Mouse (Mus musculus): Measurements from ENCODE around the gene Ifit2. TPM values are rescaled to one million over a fixed set of nuclear protein-coding genes. Genes with fewer than 3 reads are reported as not detected.

Gene Ifit2
- total RNA-seq, 1 experiment, result 1.7 TPM

GRCm38 (mm10) chr19:34546211-34546610 is 4.3 kb upstream of the Ifit2 start:
- no peak for TF ChIP-seq HCFC1 (IDR thresholded peaks at IDR 0.05; ENCODE audit: borderline replicate concordance, insufficient read depth, low read length)
- no peak for TF ChIP-seq ZNF384 (IDR thresholded peaks at IDR 0.05; ENCODE audit: low read depth, low read length)
- no peak for TF ChIP-seq CHD2 (IDR thresholded peaks at IDR 0.05; ENCODE audit: low read depth, low read length)
- TF ChIP-seq ZC3H11A (IDR thresholded peaks at IDR 0.05; ENCODE audit: borderline replicate concordance, low read depth, low read length), result no peak
- no peak for TF ChIP-seq MAFK (IDR thresholded peaks at IDR 0.05; ENCODE audit: insufficient read depth, low read depth, low read length)
- no peaks in the 10 kb centered on the region for H3K9me3 ChIP-seq (ENCODE audit: control insufficient read depth, insufficient read depth, low read depth, low read length)
- in situ Hi-C loops (cut with MboI; ENCODE audit: low sequenced_read_pairs in 2 of 2, unreplicated experiment in 2 of 2), result no loop called here
- no peaks in the 10 kb centered on the region for H3K36me3 ChIP-seq (ENCODE audit: control insufficient read depth, insufficient read depth, low read length, poor library complexity, severe bottlenecking)
- H3K4me3 ChIP-seq (ENCODE audit: insufficient read depth in 1 of 2, low read depth in 1 of 2, low read length in 2 of 2, poor library complexity in 1 of 2, severe bottlenecking in 1 of 2), result no peak overlapping the region
- no peak overlapping the region for H3K9ac ChIP-seq (ENCODE audit: insufficient read depth, low read depth, low read length, poor library complexity, severe bottlenecking)
- no peaks in the 10 kb centered on the region for H3K4me1 ChIP-seq (ENCODE audit: control insufficient read depth in 2 of 2, insufficient read depth in 2 of 2, low read length in 2 of 2, poor library complexity in 1 of 2)
- no peak for DNase-seq (ENCODE audit: low read depth, low spot score)
- H3K27ac ChIP-seq (ENCODE audit: insufficient read depth, low read depth, low read length, poor library complexity, severe bottlenecking), result no peak overlapping the region

- H3K9ac ChIP-seq (ENCODE audit: insufficient read depth, low read depth, low read length, poor library complexity, severe bottlenecking), result no peak overlapping the region
- TF ChIP-seq ZNF384 (IDR thresholded peaks at IDR 0.05; ENCODE audit: low read depth, low read length) (no peak), ZC3H11A (IDR thresholded peaks at IDR 0.05; ENCODE audit: borderline replicate concordance, low read depth, low read length) (peak; percentile 65), MAFK (IDR thresholded peaks at IDR 0.05; ENCODE audit: insufficient read depth, low read depth, low read length) (no peak), HCFC1 (IDR thresholded peaks at IDR 0.05; ENCODE audit: borderline replicate concordance, insufficient read depth, low read length) (no peak), CHD2 (IDR thresholded peaks at IDR 0.05; ENCODE audit: low read depth, low read length) (no peak)
- H3K27ac ChIP-seq (ENCODE audit: insufficient read depth, low read depth, low read length, poor library complexity, severe bottlenecking), result no peak overlapping the region
- no peaks in the 10 kb centered on the region for H3K9me3 ChIP-seq (ENCODE audit: control insufficient read depth, insufficient read depth, low read depth, low read length)
- H3K4me1 ChIP-seq (ENCODE audit: control insufficient read depth in 2 of 2, insufficient read depth in 2 of 2, low read length in 2 of 2, poor library complexity in 1 of 2), result no peaks in the 10 kb centered on the region
- DNase-seq (ENCODE audit: low read depth, low spot score), result peak; percentile 66
- H3K36me3 ChIP-seq (ENCODE audit: control insufficient read depth, insufficient read depth, low read length, poor library complexity, severe bottlenecking), result no peaks in the 10 kb centered on the region
- H3K4me3 ChIP-seq (ENCODE audit: insufficient read depth in 1 of 2, low read depth in 1 of 2, low read length in 2 of 2, poor library complexity in 1 of 2, severe bottlenecking in 1 of 2), result no peak overlapping the region
- in situ Hi-C loops (cut with MboI; ENCODE audit: low sequenced_read_pairs in 2 of 2, unreplicated experiment in 2 of 2), result no loop called here
These were observed 2.5 kb upstream of the Ifit2 start for GRCm38 (mm10) chr19:34547976-34548375.

GRCm38 (mm10) chr19:34550205-34550533 is 325 bp upstream of the Ifit2 start:
- Histone ChIP-seq H3K4me3 (ENCODE audit: insufficient read depth in 1 of 2, low read depth in 1 of 2, low read length in 2 of 2, poor library complexity in 1 of 2, severe bottlenecking in 1 of 2) (peak overlapping the region in 1 of 2 experiments; percentile 83; a peak in 2 of 4 replicates), H3K9ac (ENCODE audit: insufficient read depth, low read depth, low read length, poor library complexity, severe bottlenecking) (no peak overlapping the region), H3K36me3 (ENCODE audit: control insufficient read depth, insufficient read depth, low read length, poor library complexity, severe bottlenecking) (no peaks in the 10 kb centered on the region), H3K27ac (ENCODE audit: insufficient read depth, low read depth, low read length, poor library complexity, severe bottlenecking) (no peak overlapping the region), H3K9me3 (ENCODE audit: control insufficient read depth, insufficient read depth, low read depth, low read length) (no peaks in the 10 kb centered on the region), H3K4me1 (ENCODE audit: control insufficient read depth in 2 of 2, insufficient read depth in 2 of 2, low read length in 2 of 2, poor library complexity in 1 of 2) (no peaks in the 10 kb centered on the region)
- TF ChIP-seq ZC3H11A (IDR thresholded peaks at IDR 0.05; ENCODE audit: borderline replicate concordance, low read depth, low read length) (no peak), CHD2 (IDR thresholded peaks at IDR 0.05; ENCODE audit: low read depth, low read length) (no peak), HCFC1 (IDR thresholded peaks at IDR 0.05; ENCODE audit: borderline replicate concordance, insufficient read depth, low read length) (no peak), MAFK (IDR thresholded peaks at IDR 0.05; ENCODE audit: insufficient read depth, low read depth, low read length) (no peak), ZNF384 (IDR thresholded peaks at IDR 0.05; ENCODE audit: low read depth, low read length) (no peak)
- no peak for DNase-seq (ENCODE audit: low read depth, low spot score)
- in situ Hi-C loops (cut with MboI; ENCODE audit: low sequenced_read_pairs in 2 of 2, unreplicated experiment in 2 of 2), result no loop called here

GRCm38 (mm10) chr19:34551981-34552380 is 1.5 kb downstream of the Ifit2 start:
- no peak for DNase-seq (ENCODE audit: low read depth, low spot score)
- Histone ChIP-seq H3K27ac (ENCODE audit: insufficient read depth, low read depth, low read length, poor library complexity, severe bottlenecking) (no peak overlapping the region), H3K9ac (ENCODE audit: insufficient read depth, low read depth, low read length, poor library complexity, severe bottlenecking) (no peak overlapping the region), H3K9me3 (ENCODE audit: control insufficient read depth, insufficient read depth, low read depth, low read length) (no peaks in the 10 kb centered on the region), H3K4me1 (ENCODE audit: control insufficient read depth in 2 of 2, insufficient read depth in 2 of 2, low read length in 2 of 2, poor library complexity in 1 of 2) (no peaks in the 10 kb centered on the region), H3K36me3 (ENCODE audit: control insufficient read depth, insufficient read depth, low read length, poor library complexity, severe bottlenecking) (no peaks in the 10 kb centered on the region), H3K4me3 (ENCODE audit: insufficient read depth in 1 of 2, low read depth in 1 of 2, low read length in 2 of 2, poor library complexity in 1 of 2, severe bottlenecking in 1 of 2) (no peak overlapping the region)
- TF ChIP-seq ZC3H11A (IDR thresholded peaks at IDR 0.05; ENCODE audit: borderline replicate concordance, low read depth, low read length) (no peak), ZNF384 (IDR thresholded peaks at IDR 0.05; ENCODE audit: low read depth, low read length) (no peak), CHD2 (IDR thresholded peaks at IDR 0.05; ENCODE audit: low read depth, low read length) (no peak), HCFC1 (IDR thresholded peaks at IDR 0.05; ENCODE audit: borderline replicate concordance, insufficient read depth, low read length) (no peak), MAFK (IDR thresholded peaks at IDR 0.05; ENCODE audit: insufficient read depth, low read depth, low read length) (no peak)
- in situ Hi-C loops (cut with MboI; ENCODE audit: low sequenced_read_pairs in 2 of 2, unreplicated experiment in 2 of 2), result no loop called here

GRCm38 (mm10) chr19:34553021-34553420 is 2.5 kb downstream of the Ifit2 start:
- no peak overlapping the region for H3K4me3 ChIP-seq (ENCODE audit: insufficient read depth in 1 of 2, low read depth in 1 of 2, low read length in 2 of 2, poor library complexity in 1 of 2, severe bottlenecking in 1 of 2)
- H3K4me1 ChIP-seq (ENCODE audit: control insufficient read depth in 2 of 2, insufficient read depth in 2 of 2, low read length in 2 of 2, poor library complexity in 1 of 2), result no peaks in the 10 kb centered on the region
- no peaks in the 10 kb centered on the region for H3K36me3 ChIP-seq (ENCODE audit: control insufficient read depth, insufficient read depth, low read length, poor library complexity, severe bottlenecking)
- in situ Hi-C loops (cut with MboI; ENCODE audit: low sequenced_read_pairs in 2 of 2, unreplicated experiment in 2 of 2), result no loop called here
- DNase-seq (ENCODE audit: low read depth, low spot score), result no peak
- no peak overlapping the region for H3K27ac ChIP-seq (ENCODE audit: insufficient read depth, low read depth, low read length, poor library complexity, severe bottlenecking)
- H3K9ac ChIP-seq (ENCODE audit: insufficient read depth, low read depth, low read length, poor library complexity, severe bottlenecking), result no peak overlapping the region
- TF ChIP-seq ZC3H11A (IDR thresholded peaks at IDR 0.05; ENCODE audit: borderline replicate concordance, low read depth, low read length) (no peak), HCFC1 (IDR thresholded peaks at IDR 0.05; ENCODE audit: borderline replicate concordance, insufficient read depth, low read length) (no peak), MAFK (IDR thresholded peaks at IDR 0.05; ENCODE audit: insufficient read depth, low read depth, low read length) (no peak), CHD2 (IDR thresholded peaks at IDR 0.05; ENCODE audit: low read depth, low read length) (no peak), ZNF384 (IDR thresholded peaks at IDR 0.05; ENCODE audit: low read depth, low read length) (no peak)
- no peaks in the 10 kb centered on the region for H3K9me3 ChIP-seq (ENCODE audit: control insufficient read depth, insufficient read depth, low read depth, low read length)
